Mouse (Mus musculus): Measurements from ENCODE around the gene Ncbp3.

The Ncbp3 gene

GRCm38 (mm10) chr11:73137591-73138501 lies 90.3 kb downstream of the Ncbp3 start, which contains the start of gene Haspin:
TSS of gene Haspin (minus strand) at chr11:73138294.
- peak; percentile 96 for DNase-seq (ENCODE audit: low spot score)
